Mouse (Mus musculus) Patski (cell line): Measurements from ENCODE around the gene Pex6. TPM values are rescaled to one million over a fixed set of nuclear protein-coding genes. Genes with fewer than 3 reads are reported as not detected.
"Not testable (repeated sequence)": the region's sequence is repeated elsewhere in the genome, so short reads cannot be mapped to it uniquely, and the experiment has no call there.

ENCODE experiments used
- ATAC-seq: fragments of 100-300 bp; one replicate; pipeline ENCODE4 v1.8.0; 2021
- CTCF ChIA-PET: fragments of 350-600 bp; sonication (Branson Sonifier 250); formaldehyde crosslinking; loops from one replicate; lab custom pipeline; 2022; ENCODE audit warnings: inconsistent platforms; lab: Charles Lee
- POLR2A ChIA-PET: fragments of 350-600 bp; sonication (Branson Sonifier 250); formaldehyde crosslinking; loops from one replicate; lab custom pipeline; 2022; ENCODE audit warnings: antibody characterized with exemption, inconsistent platforms; lab: Charles Lee
- DNase-seq: peaks from one replicate; pipeline ENCODE4 v3.0.0-alpha.2; 2011; ENCODE audit warnings: low read depth, low spot score
- H3K27me3 ChIP-seq: fragments of 371-371 bp; one replicate; pipeline ENCODE4 v1.5.1; 2021
- CTCF ChIP-seq: fragments of 100-300 bp; IDR thresholded peaks from one replicate; pipeline ENCODE4 v1.5.1; 2021
- in situ Hi-C: fragments of 300-500 bp; cut with MboI; formaldehyde crosslinking; loops from 3 replicates; pipeline ENCODE4 v1.11.1; 2018; ENCODE audit warnings: low pct_unique_long_range_greater_than_20kb, mixed read lengths
- polyA plus RNA-seq: library from polyadenylated mRNA; unstranded; gene quantifications from one replicate; pipeline ENCODE4 v1.2.3, GENCODE M21; 2021

Pex6 gene
- polyA plus RNA-seq, 1 experiment from 2014 or later = 39.9 TPM

- TF ChIP-seq CTCF = no peak
- no peaks in the 10 kb centered on the region for H3K27me3 ChIP-seq
- in situ Hi-C loops = no loop called here
- DNase-seq (no peak), ATAC-seq (no peak)
- ChIA-PET POLR2A (no interaction called here), CTCF (no interaction called here)
Measured at GRCm38 (mm10) chr17:46749282-46749681, 38.0 kb downstream of the Pex6 start.

DNA sequence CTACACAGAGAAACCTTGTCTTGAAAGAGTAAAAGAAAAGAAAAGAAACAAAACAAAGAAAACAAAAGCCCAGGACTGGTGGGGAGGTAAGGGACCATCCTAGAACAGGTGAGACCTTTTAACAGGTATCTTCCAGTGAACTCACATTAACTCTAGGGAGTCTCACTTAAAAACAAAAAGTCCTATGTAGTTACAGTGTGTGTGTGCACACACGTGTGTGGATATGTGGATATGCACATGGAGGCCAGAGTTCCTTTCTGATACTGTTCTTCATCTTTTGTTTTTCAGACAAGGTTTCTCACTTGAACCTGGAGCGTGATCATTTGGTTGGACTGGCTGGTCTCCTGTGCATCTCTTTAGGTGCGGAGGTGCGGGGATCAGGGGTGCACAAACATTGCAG is 39.3 kb downstream of the Pex6 start:
- in situ Hi-C loops = no loop called here
- ATAC-seq (no peak), DNase-seq (no peak)
- CTCF ChIA-PET = no interaction called here
- TF ChIP-seq CTCF = no peak
- POLR2A ChIA-PET = no interaction called here
- no peaks in the 10 kb centered on the region for H3K27me3 ChIP-seq

GRCm38 (mm10) chr17:46751056-46751793 is 40.0 kb downstream of the Pex6 start:
- in situ Hi-C loops = no loop called here
- ChIA-PET CTCF (no interaction called here), POLR2A (interaction anchor here (1.0 to 2.5 kb wide), 3 partner anchors 9 to 21 kb away, joined by 3 to 5 read pairs (median 4); partner anchors contain the start of gene 2310039H08Rik)
- no peak for TF ChIP-seq CTCF
- ATAC-seq = no peak
- peaks cover 4% of the 10 kb centered on the region for H3K27me3 ChIP-seq
- no peak for DNase-seq

GRCm38 (mm10) chr17:46751794-46752556 is 40.7 kb downstream of the Pex6 start, which contains the start of gene Cnpy3:
Gene Cnpy3 (minus strand): TSS chr17:46752214.
- peaks cover 6% of the 10 kb centered on the region for H3K27me3 ChIP-seq
- ChIA-PET CTCF (no interaction called here), POLR2A (interaction anchor here (0.8 to 2.5 kb wide), 4 partner anchors 10 to 92 kb away, joined by 3 to 5 read pairs (median 4); partner anchors contain the start of gene 2310039H08Rik)
- DNase-seq (peak; percentile 84), ATAC-seq (peak; percentile 89)
- TF ChIP-seq CTCF = no peak
- in situ Hi-C loops = no loop called here

DNA sequence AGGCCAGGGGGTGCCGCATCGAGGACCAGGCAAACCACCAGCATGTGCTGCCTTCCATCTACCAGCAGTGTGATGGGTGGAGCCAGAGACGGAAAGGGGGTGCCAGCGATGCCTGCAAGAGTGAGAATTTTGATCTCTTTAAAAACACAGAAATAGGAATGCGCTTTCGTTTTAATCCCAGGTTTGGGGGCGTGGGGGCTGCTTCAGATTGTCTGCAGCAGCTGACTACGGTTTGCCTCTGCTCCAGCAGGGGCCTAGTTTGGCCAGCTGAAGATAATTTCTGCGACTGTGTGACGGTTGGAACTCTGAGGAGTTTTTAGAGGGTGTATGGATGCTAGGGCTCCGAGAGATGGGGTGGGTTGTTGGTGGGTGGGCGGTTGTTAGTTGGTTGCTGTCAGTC is 47.5 kb downstream of the Pex6 start:
- in situ Hi-C loops = no loop called here
- TF ChIP-seq CTCF = no peak
- ChIA-PET POLR2A (no interaction called here), CTCF (no interaction called here)
- no peak for ATAC-seq
- peaks cover 6% of the 10 kb centered on the region for H3K27me3 ChIP-seq
- DNase-seq = no peak

- POLR2A ChIA-PET = no interaction called here
- CTCF ChIA-PET = no interaction called here
- H3K27me3 ChIP-seq = no peaks in the 10 kb centered on the region
- no peak for TF ChIP-seq CTCF
- ATAC-seq = no peak
- in situ Hi-C loops = no loop called here
- no peak for DNase-seq
Measured at GRCm38 (mm10) chr17:46763544-46763943, 52.3 kb downstream of the Pex6 start, which contains the start of gene Ptcra. Gene Ptcra (minus strand): TSS chr17:46763712.

DNA sequence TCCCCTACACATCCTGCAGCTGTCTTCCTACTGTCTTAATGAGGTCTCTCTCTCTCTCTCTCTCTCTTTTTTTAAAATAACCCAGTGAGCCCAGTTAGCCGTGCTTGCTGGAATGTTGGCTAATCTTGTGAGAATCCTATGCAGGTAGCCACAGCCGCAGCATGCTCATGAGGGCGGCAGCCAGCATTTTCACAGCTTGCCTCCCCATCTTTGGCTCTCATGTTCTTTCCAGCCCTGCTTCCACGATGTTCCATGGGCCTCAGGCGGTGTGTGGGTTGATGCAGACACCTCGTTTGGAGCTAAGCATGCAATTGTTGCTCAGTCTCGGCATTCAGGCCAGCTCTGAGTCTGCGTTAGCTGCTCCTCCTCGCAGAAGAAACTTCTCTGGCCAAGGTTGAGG is 53.7 kb downstream of the Pex6 start:
- POLR2A ChIA-PET = interaction anchor here (0.8 kb wide), 1 partner anchor 13 kb away, joined by 4 read pairs; the partner anchor contains the start of gene Cnpy3
- in situ Hi-C loops, DNase-seq, ATAC-seq, CTCF ChIA-PET, H3K27me3 ChIP-seq: not testable (repeated sequence)

DNA sequence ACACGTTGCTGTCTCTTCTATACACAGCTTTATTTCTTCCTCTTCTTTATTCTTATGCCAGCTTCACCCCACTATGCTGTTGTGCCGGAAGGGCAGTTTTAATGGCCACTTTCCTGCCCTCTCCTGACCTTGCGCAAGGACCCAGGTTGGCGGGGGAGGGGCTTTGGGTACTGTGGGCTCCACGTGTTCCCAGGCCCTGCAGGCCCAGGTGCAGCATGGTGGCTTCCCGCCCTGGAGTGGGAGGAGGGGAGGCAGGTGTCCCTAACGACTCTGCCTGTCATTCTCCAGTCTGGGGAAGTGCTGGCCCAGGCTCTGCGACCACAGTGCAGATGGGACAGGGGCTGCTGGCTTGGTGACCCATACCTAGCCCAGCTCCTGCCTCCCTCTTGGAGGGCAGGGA is 56.6 kb downstream of the Pex6 start:
- TF ChIP-seq CTCF = no peak
- ChIA-PET CTCF (interaction anchor here (1.3 kb wide), 1 partner anchor 8 kb away, joined by 3 read pairs; no protein-coding TSS in a partner anchor), POLR2A (no interaction called here)
- ATAC-seq = no peak
- in situ Hi-C loops = no loop called here
- no peak for DNase-seq
- H3K27me3 ChIP-seq = no peaks in the 10 kb centered on the region

DNA sequence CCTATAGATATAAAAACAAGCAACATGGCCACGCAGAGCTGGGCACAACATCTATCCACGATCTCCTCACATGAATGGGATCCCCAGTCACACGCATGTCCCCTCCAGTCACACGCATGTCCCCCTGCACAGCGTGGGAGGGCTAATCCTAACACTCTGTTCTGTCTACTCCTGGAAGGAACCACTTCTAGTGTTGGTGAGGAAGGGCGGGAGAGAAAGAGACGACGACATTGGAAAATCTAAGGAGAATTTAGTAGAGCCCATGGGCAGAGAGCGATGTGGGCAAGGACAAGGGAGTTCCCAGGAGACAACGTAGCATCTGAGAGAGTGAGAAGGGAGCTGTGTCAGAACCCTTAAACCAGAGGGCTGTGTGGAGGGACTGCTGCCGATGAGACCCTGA is 59.3 kb downstream of the Pex6 start:
- ATAC-seq (no peak), DNase-seq (no peak)
- ChIA-PET CTCF (no interaction called here), POLR2A (no interaction called here)
- in situ Hi-C loops = no loop called here
- H3K27me3 ChIP-seq = no peaks in the 10 kb centered on the region
- no peak for TF ChIP-seq CTCF

GRCm38 (mm10) chr17:46771025-46771424 is 59.8 kb downstream of the Pex6 start:
- no peaks in the 10 kb centered on the region for H3K27me3 ChIP-seq
- ATAC-seq (no peak), DNase-seq (no peak)
- CTCF ChIA-PET = no interaction called here
- POLR2A ChIA-PET = interaction anchor here (0.6 kb wide), 1 partner anchor 88 kb away, joined by 3 read pairs; no protein-coding TSS in a partner anchor
- no peak for TF ChIP-seq CTCF
- in situ Hi-C loops = no loop called here
